Mouse (Mus musculus): ENCODE data around the gene Naglu.
"Not testable (repeated sequence)": the region's sequence is repeated elsewhere in the genome, so short reads cannot be mapped to it uniquely, and the experiment has no call there.

Naglu gene

DNA sequence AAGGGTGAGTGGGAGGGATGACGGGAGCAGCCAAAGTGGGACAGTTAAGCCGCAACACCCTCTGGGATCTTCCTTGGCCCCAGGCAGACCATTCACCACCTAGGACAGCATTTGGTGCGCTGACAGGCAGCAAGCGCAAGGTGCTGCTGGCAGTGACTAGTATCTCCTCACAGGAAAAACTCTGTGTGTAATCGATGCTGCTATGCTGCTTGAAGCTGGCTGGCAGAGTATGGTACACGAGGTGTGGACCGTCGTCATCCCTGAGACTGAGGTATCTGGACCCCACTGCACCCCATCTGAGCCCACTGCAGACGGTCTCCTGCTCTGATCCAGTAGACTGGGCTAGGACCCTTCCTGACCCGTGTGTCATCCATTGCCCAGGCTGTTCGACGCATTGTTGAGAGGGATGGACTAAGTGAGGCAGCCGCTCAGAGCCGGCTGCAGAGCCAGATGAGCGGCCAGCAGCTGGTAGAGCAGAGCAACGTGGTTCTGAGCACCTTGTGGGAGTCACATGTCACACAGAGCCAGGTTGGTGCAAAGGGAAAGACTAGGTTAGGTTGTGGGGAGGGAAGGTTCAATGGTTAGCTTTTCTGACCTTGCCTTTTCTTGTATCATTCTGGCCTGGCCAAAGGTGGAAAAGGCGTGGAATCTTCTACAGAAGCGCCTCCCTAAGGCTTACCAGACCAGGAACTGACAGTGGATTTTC is 16.0 kb downstream of the Naglu start:
- no peak for DNase-seq

DNA sequence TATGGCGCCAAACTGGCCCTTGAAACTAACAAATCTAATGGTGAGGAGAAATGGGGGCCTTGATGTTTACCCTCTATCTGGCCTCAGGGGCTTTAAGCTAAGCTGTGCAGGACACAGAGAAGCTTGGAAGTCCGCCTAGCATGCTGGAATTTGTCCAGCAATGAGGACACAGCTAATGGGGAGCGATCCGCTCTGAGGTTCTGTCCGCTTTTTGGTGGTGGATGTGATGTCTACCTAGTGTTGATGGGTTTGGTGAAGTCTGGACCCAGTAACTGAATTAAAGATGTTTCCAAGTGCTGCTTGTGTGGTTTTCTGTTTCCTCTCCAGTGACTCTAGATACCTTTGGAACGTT is 16.5 kb downstream of the Naglu start:
- DNase-seq: no peak

DNA sequence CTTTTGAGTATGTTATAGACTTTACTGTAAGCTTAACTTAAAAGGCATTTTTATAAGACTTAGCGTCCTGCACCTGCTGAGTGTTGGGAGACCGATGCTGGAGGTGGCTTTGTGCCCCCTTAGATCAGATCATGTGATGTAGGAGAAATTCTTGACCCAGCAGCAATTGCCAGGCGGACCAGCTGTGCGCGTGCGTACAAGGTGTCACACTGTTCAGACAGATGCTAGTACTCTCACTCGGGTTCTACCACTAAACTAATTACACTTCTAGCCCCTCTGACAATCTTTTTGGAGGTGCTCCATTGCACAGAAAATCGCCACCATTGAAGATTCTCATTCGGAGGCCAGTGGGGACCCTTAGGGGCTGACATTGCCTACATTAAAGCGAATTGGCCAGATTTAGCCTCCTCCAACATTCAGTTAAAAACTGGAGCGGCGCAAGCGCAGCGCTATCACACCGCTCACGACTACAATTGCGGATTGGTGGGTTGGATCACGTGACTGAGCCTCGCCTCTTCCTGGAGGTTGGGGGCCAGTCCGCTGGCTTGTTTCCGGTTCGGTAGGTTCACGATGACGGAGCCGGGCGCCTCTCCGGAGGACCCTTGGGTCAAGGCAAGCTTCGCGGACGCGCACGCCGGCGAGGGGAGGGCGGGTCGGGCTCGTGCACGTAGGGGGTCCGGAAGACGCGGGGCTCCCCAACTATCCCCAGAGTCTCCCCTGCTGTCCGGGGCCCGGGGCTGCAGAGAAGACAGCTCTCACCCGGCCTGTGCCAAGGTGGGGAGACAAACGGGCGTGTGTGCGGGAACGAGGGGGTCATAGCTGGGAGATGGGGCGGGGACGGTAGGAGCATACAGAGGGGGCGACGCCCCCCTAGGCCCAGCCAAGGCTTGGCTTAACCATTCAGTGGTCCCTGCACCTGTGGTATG is 17.2 kb downstream of the Naglu start, which contains the start of gene Mlx:
Gene Mlx (plus strand): TSS at position 522 of the 926 bp plus-strand sequence.
- DNase-seq: peak; percentile 91

DNA sequence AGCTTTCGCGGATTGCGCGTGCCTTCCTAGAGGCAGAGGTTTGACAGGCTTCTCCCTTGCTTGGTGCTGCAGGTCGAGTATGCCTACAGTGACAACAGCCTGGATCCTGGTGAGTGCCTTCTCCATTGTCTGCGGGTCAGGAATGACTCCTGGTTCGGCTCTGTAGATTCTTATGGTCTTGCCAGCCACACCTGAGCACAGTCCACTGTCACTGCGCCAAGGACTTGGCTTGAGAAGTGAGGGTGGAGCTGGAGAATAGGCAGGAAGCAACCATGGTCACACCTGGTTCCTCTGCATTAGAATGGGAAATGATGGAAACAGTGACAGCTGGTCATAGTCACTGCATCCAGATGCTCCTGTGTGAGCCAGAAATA is 17.9 kb downstream of the Naglu start:
- no peak for DNase-seq

DNA sequence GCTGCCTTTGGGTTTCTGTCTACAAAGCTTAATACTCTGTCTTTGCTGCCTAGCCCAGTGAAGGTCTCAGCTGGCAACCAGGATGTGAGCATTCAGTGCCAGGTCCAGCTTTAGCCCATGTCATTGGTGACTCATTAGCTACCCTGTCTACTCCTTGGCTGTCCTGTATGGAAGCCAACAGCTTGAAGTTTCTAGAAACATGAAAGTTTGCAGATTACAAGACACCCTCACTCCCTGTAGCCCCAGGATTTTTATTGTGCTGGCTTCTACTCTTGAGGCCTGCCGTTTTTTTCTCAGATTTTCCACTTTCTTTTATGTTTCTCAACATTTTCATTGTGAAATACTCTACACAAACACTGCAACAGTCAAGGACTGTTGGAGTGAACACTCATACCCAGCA is 20.1 kb downstream of the Naglu start:
- no peak for DNase-seq

DNA sequence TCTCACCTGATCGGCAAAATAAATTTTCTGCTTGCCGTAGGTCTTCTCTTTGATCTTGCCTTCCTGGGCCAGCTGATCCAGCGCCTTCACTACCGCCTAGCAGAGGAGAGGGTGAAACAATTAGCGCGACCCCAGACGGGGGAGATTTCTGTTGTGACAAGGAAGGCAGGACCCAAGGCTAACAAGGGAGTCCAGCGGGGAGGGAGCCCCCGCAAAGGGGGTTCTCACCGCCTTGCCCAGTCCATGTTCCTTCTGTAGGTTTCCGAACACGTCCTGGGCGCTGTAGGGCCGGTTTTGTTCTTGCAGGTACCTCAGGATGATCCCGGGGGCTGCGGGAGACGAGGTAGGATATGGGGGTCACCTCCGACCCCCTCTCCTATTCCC is 25.1 kb downstream of the Naglu start:
- DNase-seq: no peak

DNA sequence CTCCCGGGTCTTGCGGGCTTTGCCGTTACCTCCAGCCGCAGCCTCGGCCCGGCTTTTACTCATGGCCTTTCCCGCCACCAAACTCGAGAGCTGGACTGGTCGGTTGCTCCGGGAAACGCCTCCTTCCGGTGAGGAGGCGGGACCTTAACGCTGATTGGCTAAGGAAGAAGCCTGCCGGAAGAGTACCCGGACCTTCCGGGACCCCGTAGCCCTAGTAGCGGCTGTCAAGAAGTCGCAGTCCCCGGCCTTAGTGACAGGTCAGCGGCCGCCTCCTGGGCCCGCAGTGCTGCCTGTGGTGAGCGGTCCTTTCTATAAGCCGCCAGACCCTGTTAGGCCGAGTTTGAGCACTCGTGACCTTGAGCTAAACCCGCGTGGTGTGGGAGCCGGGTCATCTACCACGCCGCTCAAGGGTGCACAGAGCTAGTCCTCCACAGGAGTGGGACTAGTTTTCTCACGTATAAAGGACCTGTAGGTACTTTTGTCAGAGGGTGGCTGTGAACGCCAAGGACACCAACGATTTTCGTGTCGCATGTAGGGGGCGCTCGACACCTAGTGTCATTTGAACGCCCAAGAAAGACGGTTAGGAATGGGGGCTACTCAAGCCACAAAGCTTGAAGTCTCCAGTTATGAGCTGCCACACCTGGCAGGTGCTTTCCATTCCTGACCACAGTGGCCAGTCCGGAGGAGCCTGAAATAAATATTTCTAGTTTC is 25.7 kb downstream of the Naglu start, which contains the start of gene Psmc3ip:
Gene Psmc3ip (minus strand): TSS at position 123 of the 711 bp plus-strand sequence.
- peak; percentile 92 for DNase-seq

DNA sequence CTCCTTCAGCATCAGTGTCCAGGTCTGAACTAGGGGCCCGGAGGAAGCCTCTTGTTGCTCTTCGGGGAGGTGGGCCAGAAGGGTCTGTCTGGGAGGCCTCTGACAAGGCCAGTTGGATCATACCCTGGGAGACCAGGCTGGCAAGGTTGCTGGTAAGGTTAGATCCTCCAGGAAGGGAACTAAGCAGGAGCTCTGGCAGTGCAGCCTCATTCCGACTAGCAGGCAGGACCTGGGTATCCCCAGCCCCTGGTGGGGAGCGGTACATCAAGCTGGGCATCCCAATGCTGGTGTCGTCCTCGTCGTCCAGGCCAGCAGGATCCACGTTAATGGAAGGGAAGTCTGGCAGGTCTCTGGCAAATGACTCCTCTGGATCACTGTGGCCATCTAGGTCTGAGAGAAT is 28.4 kb downstream of the Naglu start:
- DNase-seq: no peak

DNA sequence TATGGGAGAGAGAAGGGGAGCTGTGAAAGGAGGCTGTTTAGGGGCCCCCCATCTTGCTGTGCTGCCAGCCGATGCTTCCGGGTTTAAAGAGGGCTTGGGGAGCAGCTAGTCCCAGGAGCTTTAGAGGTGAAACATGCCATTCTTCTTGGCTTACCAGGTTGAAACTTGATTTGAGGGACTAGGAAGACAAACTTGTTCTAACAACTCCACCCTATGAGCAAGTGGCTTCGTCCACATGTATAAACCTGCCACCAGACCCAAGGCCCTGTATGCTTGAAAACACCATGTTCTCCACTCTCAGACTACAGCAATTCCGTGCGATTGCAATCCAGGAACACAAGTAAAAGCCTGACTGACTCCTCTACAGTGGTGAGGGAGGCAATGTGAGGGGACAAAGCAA is 33.2 kb downstream of the Naglu start:
- DNase-seq: no peak

DNA sequence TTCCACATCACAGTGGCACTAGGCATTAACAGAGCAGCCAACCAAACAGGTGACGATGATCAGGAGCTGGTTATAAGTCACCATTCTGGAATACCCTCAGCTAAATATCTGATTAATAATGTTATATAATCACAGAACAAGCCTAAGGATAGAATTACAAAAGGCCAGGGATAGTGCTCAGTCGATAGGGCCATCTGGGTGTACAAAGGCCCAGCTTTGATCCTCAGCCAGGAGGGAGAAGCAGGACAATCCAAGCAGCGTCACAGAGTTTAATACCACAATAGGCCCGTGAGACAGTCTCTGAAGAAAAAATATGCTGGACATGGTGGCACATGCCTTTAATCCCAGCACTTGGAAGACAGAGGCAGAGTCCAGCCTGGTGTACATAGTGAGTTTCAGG is 39.5 kb downstream of the Naglu start:
- no peak for DNase-seq

DNA sequence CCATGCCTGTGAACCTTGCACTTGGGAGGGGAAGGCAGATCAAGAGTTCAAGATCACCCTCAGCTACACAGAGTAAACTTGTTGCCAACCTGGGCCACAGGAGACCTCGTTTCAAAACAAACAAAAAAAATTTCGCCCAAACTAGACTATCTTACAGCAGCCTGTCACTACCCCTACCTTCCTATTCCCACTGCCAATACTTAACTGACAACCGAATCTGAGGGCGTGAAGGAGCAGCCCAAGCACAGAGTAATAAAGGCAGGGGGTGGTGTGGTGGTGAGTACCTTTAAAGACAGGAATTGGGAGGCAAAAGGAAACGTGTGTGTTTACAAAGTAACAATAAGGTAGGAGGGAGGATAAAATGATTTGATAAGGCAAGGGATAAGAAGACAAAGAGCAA is 40.9 kb downstream of the Naglu start:
- no peak for DNase-seq

DNA sequence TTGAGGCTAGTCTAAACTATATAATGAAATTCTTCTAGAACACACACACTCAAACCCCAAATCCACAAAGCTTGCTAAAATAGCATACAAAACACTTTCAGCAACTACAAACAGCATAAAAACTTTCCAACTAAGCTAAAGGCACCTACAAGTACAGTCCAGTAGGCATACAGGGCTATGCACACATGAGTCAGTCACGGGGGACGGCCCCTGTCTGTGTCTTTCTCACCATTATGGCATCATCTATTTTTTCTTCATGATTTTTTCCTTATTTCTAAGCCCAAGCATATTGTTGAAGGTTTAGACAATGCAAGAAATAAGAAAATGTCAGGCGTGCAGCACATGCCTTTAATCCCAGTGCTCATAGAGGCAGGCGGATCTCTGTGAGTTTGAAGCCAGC is 41.4 kb downstream of the Naglu start:
- DNase-seq: no peak

DNA sequence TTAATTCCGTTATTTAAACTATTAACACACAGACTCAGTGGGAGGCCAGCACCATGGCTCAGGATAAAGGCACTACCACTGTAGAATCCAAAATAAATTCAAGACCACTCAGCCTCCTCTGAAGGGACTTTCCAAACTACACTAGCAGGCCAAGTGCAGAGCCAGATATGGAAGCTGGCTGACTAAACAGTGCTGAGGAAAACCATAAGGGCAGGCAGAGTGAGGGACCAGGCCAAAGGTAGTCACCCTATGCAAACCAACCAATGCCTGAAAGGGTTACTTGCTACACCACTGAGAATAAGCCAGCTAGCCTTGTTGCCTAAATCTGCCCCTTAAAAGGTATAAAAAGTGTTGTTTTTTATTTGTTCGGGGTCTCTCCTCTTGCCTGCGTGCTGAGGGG is 42.4 kb downstream of the Naglu start:
- no peak for DNase-seq

DNA sequence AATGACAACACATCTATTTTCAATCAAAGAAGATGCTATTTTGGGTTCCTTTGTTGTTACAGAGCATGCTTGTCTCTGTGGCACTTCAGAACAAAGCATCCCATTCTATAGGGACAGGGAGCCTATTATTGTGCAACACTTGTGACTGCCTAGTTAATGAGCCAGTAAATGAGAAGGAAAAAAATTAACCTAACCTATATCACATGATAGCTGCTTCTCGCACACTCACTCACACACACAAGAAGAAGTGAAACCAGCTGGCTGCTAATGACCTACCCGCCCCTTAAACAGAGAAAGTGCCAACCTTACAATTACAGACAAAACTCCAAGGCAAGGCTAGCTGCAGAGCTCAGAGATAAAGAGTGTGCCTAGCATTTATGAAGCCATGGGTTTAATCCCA is 45.8 kb downstream of the Naglu start:
- no peak for DNase-seq

DNA sequence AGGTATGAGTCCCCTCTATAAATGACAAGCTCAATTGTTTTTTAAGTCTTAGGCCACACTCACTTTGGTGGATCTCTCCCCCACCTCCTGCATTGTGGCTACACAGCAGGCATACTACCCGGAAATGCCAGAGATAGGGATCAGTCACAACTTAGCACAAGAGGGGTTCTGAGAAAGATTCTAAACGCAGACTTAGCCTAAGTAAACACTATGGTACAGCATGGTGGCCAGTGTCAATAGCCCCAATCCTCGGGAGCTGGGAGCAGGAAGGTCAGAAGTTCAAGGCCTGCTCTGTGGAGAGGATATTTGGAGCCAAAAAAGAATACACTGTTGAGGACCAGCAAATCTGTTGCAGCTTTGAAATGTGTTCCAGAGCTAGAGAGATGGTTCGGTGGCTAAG is 48.3 kb downstream of the Naglu start:
- DNase-seq: peak; percentile 14

DNA sequence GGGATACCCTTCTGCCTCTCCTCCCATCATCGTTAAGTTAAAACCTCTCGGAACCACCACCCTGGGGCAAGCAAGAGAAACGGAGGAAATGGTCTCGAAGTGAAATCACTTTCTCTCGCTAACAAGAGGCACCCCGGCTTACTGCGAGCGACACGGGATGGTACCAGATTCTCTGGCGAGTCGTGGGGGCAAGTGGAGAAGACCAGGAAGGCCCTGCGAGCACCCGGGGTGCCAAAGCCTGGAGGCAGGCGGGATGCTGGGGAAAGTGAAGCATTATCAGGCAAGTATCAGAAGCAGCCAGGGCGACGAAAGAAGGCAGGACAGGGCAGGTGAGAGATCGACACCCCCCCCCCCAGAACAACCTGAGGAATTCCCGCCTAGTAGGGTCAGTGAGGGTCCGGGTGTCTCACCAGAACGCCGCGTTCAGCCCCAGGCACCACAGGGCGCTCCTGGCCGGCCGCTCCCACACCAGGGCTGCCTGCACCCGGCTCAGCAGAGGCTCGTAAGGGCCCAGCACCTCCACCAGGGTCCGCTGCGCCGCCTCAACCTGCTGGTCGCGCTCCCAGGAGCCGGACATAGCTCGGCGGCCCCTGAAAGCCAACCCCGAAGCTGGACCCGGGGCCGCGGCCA is 49.4 kb downstream of the Naglu start:
- DNase-seq: no peak

DNA sequence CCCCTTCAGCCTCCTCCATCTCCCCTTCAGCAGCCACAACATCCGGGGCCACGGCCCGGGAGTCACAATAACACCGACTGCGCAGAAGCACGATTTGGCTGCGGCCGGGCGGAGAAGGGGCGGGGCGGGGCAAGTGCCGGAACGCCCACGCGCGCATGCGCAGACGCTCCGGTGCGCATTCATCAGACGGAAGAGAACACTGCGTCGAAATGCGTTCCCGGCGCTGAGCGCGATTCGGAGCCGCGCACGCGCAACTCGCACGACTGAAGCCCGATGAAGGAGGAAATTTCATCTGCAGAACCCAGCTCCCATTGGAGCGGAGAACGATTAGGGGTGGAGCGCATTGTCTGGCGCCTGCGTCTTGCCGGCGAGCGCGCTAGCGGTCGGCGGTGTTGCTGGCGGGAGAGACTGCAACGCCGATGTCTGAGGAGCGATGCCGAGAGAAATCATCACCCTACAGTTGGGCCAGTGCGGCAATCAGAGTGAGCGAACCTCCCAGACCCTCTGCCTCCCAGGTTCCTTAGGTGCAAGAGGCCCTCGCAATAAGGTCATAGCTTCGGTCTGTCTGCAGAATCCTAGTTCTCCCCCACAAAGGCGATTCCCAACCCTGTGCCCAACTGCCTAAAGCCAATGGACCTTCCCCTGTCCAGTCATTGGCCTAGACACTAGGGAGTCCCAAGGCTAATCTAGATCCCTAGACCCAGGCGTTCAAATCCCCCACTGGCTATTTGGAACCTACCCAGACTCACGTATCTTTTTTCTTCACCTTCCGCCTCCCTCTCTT is 50.1 kb downstream of the Naglu start, which contains the start of the genes Retreg3 and Tubg1:
Gene Retreg3 (minus strand): TSS at position 133 of the 784 bp plus-strand sequence.
Gene Tubg1 (plus strand): TSS at position 178 of the 784 bp plus-strand sequence.
- DNase-seq: peak; percentile 99

DNA sequence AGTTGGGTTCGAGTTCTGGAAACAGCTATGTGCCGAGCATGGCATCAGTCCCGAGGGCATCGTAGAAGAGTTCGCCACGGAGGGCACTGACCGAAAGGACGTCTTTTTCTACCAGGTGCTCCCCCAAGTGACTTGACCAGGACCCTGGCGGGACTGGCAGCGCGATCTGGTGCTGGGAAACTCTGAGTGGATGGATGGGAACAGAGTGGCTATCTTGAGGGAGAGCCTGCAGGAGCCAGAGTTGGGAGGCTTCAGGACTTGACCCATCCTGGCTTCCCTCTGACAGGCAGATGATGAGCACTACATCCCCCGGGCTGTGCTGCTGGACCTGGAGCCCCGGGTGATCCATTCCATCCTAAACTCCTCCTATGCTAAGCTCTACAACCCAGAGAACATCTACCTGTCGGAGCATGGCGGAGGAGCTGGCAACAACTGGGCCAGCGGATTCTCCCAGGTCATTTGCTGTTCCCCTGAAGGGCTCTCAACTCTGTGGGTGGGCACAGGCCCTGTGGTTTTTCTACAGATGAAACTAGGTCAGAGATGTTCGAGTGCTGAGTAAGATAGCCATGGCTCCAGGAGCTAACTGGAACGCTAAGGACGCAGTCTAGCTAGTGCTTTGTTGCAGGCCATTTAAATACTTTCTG is 50.9 kb downstream of the Naglu start:
- peak; percentile 27 for DNase-seq

DNA sequence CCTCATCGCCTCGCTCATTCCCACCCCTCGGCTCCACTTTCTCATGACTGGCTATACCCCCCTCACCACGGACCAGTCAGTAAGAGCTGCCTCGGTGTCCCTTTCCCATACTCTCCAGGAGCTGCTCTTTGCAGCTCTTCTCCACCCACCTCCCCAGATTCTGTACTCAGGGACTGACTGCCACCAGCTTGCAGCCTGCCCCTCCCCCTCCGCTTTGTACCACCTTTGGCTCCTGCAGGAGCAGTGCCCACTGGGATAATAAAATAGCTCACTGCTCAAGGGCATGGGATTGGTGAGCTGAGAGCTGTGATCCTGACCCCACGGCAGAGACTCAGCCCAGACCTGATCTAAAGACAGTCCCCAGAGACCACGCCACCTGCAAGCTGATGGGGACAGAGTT is 54.7 kb downstream of the Naglu start:
- not testable (repeated sequence) for DNase-seq

DNA sequence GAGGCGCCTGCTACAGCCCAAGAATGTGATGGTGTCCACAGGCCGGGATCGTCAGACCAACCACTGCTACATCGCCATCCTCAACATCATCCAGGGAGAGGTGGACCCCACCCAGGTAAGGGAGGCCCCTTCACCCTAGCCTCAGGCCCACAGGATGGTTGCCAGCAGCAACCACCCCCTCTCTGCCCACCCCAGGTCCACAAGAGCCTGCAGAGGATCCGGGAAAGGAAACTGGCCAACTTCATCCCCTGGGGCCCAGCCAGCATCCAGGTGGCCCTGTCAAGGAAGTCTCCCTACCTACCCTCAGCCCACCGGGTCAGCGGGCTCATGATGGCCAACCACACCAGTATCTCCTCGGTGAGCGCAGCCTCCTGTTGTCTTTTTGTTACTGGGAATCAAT is 55.2 kb downstream of the Naglu start:
- not testable (repeated sequence) for DNase-seq

DNA sequence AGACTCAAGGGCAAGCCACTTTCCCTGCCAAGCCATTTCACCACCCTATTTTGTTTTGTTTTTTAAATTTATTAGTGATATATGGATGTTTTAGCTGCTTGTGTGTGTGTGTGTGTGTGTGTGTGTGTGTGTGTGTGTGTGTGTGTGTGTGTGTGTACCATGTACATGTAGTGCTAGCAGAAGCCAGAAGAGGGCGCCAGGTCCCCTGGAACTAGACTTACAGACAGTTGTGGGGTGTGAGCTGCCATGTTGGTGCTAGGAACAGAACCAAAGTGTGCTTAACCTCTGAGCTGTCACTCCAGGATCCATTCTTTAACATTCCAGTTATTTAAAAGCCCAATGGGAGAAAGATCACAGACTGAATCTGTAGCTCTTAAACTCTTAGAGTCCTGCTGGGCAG is 57.3 kb downstream of the Naglu start:
- peak; percentile 27 for DNase-seq
